Mouse (Mus musculus) liver, embryonic 14.5 days (tissue): Measurements from ENCODE around the gene Ppp1r14c.

ENCODE experiments used
- CTCF ChIP-seq: IDR thresholded peaks from 2 replicates; pipeline ENCODE4 v1.5.1; 2016; ENCODE audit warnings: antibody characterized with exemption, low read depth, control low read depth
- EP300 ChIP-seq: IDR thresholded peaks from 2 replicates; pipeline ENCODE4 v1.6.1; 2016; ENCODE audit warnings: antibody characterized with exemption, low read depth

- no peak for TF ChIP-seq CTCF
- TF ChIP-seq EP300 = no peak
Measured at GRCm38 (mm10) chr10:3509663-3510277, 143.9 kb downstream of the Ppp1r14c start.
